Mouse (Mus musculus): ENCODE data around the gene Crygn. TPM values are rescaled to one million over a fixed set of nuclear protein-coding genes. Genes with fewer than 3 reads are reported as not detected.

Gene Crygn
- polyA plus RNA-seq, 1 experiment from 2014 or later: 1.3 TPM

GRCm38 (mm10) chr5:24751305-24752174 lies 6.3 kb downstream of the Crygn start:
- Histone ChIP-seq H3K9me3 (ENCODE audit: control insufficient read depth, low read length) (no peaks in the 10 kb centered on the region), H3K4me1 (ENCODE audit: control insufficient read depth, insufficient read depth, low read depth, low read length) (peaks cover 11% of the 10 kb centered on the region), H3K4me2 (ENCODE audit: low read length) (peak overlapping the region; percentile 90), H3K27ac (ENCODE audit: low read depth, low read length) (peak overlapping the region; percentile 87), H3K27me3 (replicated peaks; ENCODE audit: control insufficient read depth, insufficient read depth, low read length) (no peaks in the 10 kb centered on the region), H3K9ac (ENCODE audit: low read depth, low read length) (peak overlapping the region; percentile 80), H3K4me3 (ENCODE audit: low read length) (peak overlapping the region; percentile 61), H3K36me3 (ENCODE audit: control insufficient read depth, insufficient read depth, low read length) (no peaks in the 10 kb centered on the region)
- peak; percentile 73 for ATAC-seq
- WGBS: 2% methylated on average over 25 of the region's 25 CpGs

- peak; percentile 84 for ATAC-seq
- peak overlapping the region; percentile 80 for H3K9ac ChIP-seq (ENCODE audit: low read depth, low read length)
- whole genome bisulfite sequencing: 1% methylated on average over 57 of the region's 59 CpGs
- H3K27ac ChIP-seq (ENCODE audit: low read depth, low read length): peak overlapping the region; percentile 87
- H3K9me3 ChIP-seq (ENCODE audit: control insufficient read depth, low read length): no peaks in the 10 kb centered on the region
- peak overlapping the region; percentile 61 for H3K4me3 ChIP-seq (ENCODE audit: low read length)
- no peaks in the 10 kb centered on the region for H3K27me3 ChIP-seq (replicated peaks; ENCODE audit: control insufficient read depth, insufficient read depth, low read length)
- peak overlapping the region; percentile 90 for H3K4me2 ChIP-seq (ENCODE audit: low read length)
- H3K4me1 ChIP-seq (ENCODE audit: control insufficient read depth, insufficient read depth, low read depth, low read length): peaks cover 11% of the 10 kb centered on the region
- H3K36me3 ChIP-seq (ENCODE audit: control insufficient read depth, insufficient read depth, low read length): no peaks in the 10 kb centered on the region
These were observed 7.2 kb downstream of the Crygn start for GRCm38 (mm10) chr5:24750321-24751304.

- Histone ChIP-seq H3K9me3 (ENCODE audit: control insufficient read depth, low read length) (no peaks in the 10 kb centered on the region), H3K9ac (ENCODE audit: low read depth, low read length) (peak overlapping the region; percentile 80), H3K36me3 (ENCODE audit: control insufficient read depth, insufficient read depth, low read length) (no peaks in the 10 kb centered on the region), H3K27me3 (replicated peaks; ENCODE audit: control insufficient read depth, insufficient read depth, low read length) (no peaks in the 10 kb centered on the region), H3K27ac (ENCODE audit: low read depth, low read length) (peak overlapping the region; percentile 83), H3K4me2 (ENCODE audit: low read length) (peak overlapping the region; percentile 90), H3K4me1 (ENCODE audit: control insufficient read depth, insufficient read depth, low read depth, low read length) (peaks cover 11% of the 10 kb centered on the region), H3K4me3 (ENCODE audit: low read length) (peak overlapping the region; percentile 61)
- WGBS: 53% methylated on average over 5 of the region's 5 CpGs
- ATAC-seq: 0 out of 2 replicates have a peak, but pooled peaks have one; percentile 11
These were observed 8.1 kb downstream of the Crygn start for GRCm38 (mm10) chr5:24749731-24750130.

GRCm38 (mm10) chr5:24747533-24747932 lies 10.3 kb downstream of the Crygn start:
- no peaks in the 10 kb centered on the region for H3K9me3 ChIP-seq (ENCODE audit: control insufficient read depth, low read length)
- H3K27ac ChIP-seq (ENCODE audit: low read depth, low read length): no peak overlapping the region
- 10% methylated on average over 6 of the region's 6 CpGs for WGBS
- H3K4me3 ChIP-seq (ENCODE audit: low read length): no peak overlapping the region
- H3K4me1 ChIP-seq (ENCODE audit: control insufficient read depth, insufficient read depth, low read depth, low read length): peaks cover 11% of the 10 kb centered on the region
- no peaks in the 10 kb centered on the region for H3K27me3 ChIP-seq (replicated peaks; ENCODE audit: control insufficient read depth, insufficient read depth, low read length)
- H3K36me3 ChIP-seq (ENCODE audit: control insufficient read depth, insufficient read depth, low read length): no peaks in the 10 kb centered on the region
- ATAC-seq: no peak
- H3K4me2 ChIP-seq (ENCODE audit: low read length): no peak overlapping the region
- peak overlapping the region; percentile 22 for H3K9ac ChIP-seq (ENCODE audit: low read depth, low read length)

GRCm38 (mm10) chr5:24743956-24744355 lies 13.9 kb downstream of the Crygn start:
- no peaks in the 10 kb centered on the region for H3K27me3 ChIP-seq (replicated peaks; ENCODE audit: control insufficient read depth, insufficient read depth, low read length)
- no peak overlapping the region for H3K4me3 ChIP-seq (ENCODE audit: low read length)
- no peak overlapping the region for H3K9ac ChIP-seq (ENCODE audit: low read depth, low read length)
- 89% methylated on average over 10 of the region's 10 CpGs for WGBS
- H3K36me3 ChIP-seq (ENCODE audit: control insufficient read depth, insufficient read depth, low read length): no peaks in the 10 kb centered on the region
- H3K9me3 ChIP-seq (ENCODE audit: control insufficient read depth, low read length): no peaks in the 10 kb centered on the region
- ATAC-seq: no peak
- H3K4me1 ChIP-seq (ENCODE audit: control insufficient read depth, insufficient read depth, low read depth, low read length): no peaks in the 10 kb centered on the region
- no peak overlapping the region for H3K27ac ChIP-seq (ENCODE audit: low read depth, low read length)
- H3K4me2 ChIP-seq (ENCODE audit: low read length): no peak overlapping the region

GRCm38 (mm10) chr5:24741172-24741885 lies 16.5 kb downstream of the Crygn start:
- Histone ChIP-seq H3K9me3 (ENCODE audit: control insufficient read depth, low read length) (no peaks in the 10 kb centered on the region), H3K9ac (ENCODE audit: low read depth, low read length) (no peak overlapping the region), H3K36me3 (ENCODE audit: control insufficient read depth, insufficient read depth, low read length) (no peaks in the 10 kb centered on the region), H3K4me2 (ENCODE audit: low read length) (no peak overlapping the region), H3K4me1 (ENCODE audit: control insufficient read depth, insufficient read depth, low read depth, low read length) (no peaks in the 10 kb centered on the region), H3K4me3 (ENCODE audit: low read length) (no peak overlapping the region), H3K27me3 (replicated peaks; ENCODE audit: control insufficient read depth, insufficient read depth, low read length) (no peaks in the 10 kb centered on the region), H3K27ac (ENCODE audit: low read depth, low read length) (no peak overlapping the region)
- no peak for ATAC-seq
- 70% methylated on average over 15 of the region's 15 CpGs for WGBS

- H3K4me1 ChIP-seq (ENCODE audit: control insufficient read depth, insufficient read depth, low read depth, low read length): no peaks in the 10 kb centered on the region
- no peak overlapping the region; the same call in 1 of the 2 replicates for H3K4me2 ChIP-seq (ENCODE audit: low read length)
- H3K27ac ChIP-seq (ENCODE audit: low read depth, low read length): peak overlapping the region; percentile 69
- no peaks in the 10 kb centered on the region for H3K9me3 ChIP-seq (ENCODE audit: control insufficient read depth, low read length)
- no peak for ATAC-seq
- no peaks in the 10 kb centered on the region for H3K36me3 ChIP-seq (ENCODE audit: control insufficient read depth, insufficient read depth, low read length)
- no peak overlapping the region; the same call in 1 of the 2 replicates for H3K9ac ChIP-seq (ENCODE audit: low read depth, low read length)
- H3K4me3 ChIP-seq (ENCODE audit: low read length): no peak overlapping the region
- no peaks in the 10 kb centered on the region for H3K27me3 ChIP-seq (replicated peaks; ENCODE audit: control insufficient read depth, insufficient read depth, low read length)
- WGBS: 55% methylated on average over 15 of the region's 15 CpGs
These were observed 18.6 kb downstream of the Crygn start for GRCm38 (mm10) chr5:24739141-24739753.

GRCm38 (mm10) chr5:24738517-24738916 lies 19.3 kb downstream of the Crygn start:
- H3K9me3 ChIP-seq (ENCODE audit: control insufficient read depth, low read length): no peaks in the 10 kb centered on the region
- ATAC-seq: no peak
- H3K4me2 ChIP-seq (ENCODE audit: low read length): no peak overlapping the region
- H3K36me3 ChIP-seq (ENCODE audit: control insufficient read depth, insufficient read depth, low read length): no peaks in the 10 kb centered on the region
- H3K9ac ChIP-seq (ENCODE audit: low read depth, low read length): no peak overlapping the region
- H3K4me1 ChIP-seq (ENCODE audit: control insufficient read depth, insufficient read depth, low read depth, low read length): no peaks in the 10 kb centered on the region
- 83% methylated on average over 1 of the region's 1 CpGs for WGBS
- H3K27ac ChIP-seq (ENCODE audit: low read depth, low read length): no peak overlapping the region
- no peak overlapping the region for H3K4me3 ChIP-seq (ENCODE audit: low read length)
- no peaks in the 10 kb centered on the region for H3K27me3 ChIP-seq (replicated peaks; ENCODE audit: control insufficient read depth, insufficient read depth, low read length)
